Mouse (Mus musculus): ENCODE results near the gene Otogl. TPM values are rescaled to one million over a fixed set of nuclear protein-coding genes. Genes with fewer than 3 reads are reported as not detected.
A peak's percentile ranks its signal among the peaks of the same experiment; 100 is the strongest.

Gene Otogl
- total RNA-seq, 2 experiments from 2014 or later, result 0.31 to 0.36 TPM

GRCm38 (mm10) chr10:107921549-107921948 lies 9.6 kb upstream of the Otogl start:
- intact Hi-C loops (cut with DNase I), result loop anchor here (10.0 kb wide), 1 partner anchor 477 kb away; no protein-coding TSS in a partner anchor
- no peak for DNase-seq (ENCODE audit: low spot score in 2 of 2)

GRCm38 (mm10) chr10:107921134-107921533 lies 9.2 kb upstream of the Otogl start:
- DNase-seq (ENCODE audit: low spot score in 2 of 2), result no peak
- intact Hi-C loops (cut with DNase I), result loop anchor here (10.0 kb wide), 1 partner anchor 476 kb away; no protein-coding TSS in a partner anchor

- DNase-seq (ENCODE audit: low spot score in 2 of 2), result no peak
- intact Hi-C loops (cut with DNase I), result no loop called here
Measured at GRCm38 (mm10) chr10:107913013-107913412, 1.1 kb upstream of the Otogl start.

- no peak for DNase-seq (ENCODE audit: low spot score in 2 of 2)
- intact Hi-C loops (cut with DNase I), result no loop called here
Measured at GRCm38 (mm10) chr10:107906453-107906852, 5.5 kb downstream of the Otogl start.

- DNase-seq (ENCODE audit: low spot score in 2 of 2), result no peak
- intact Hi-C loops (cut with DNase I), result no loop called here
Measured at GRCm38 (mm10) chr10:107905274-107906034, 6.5 kb downstream of the Otogl start.

- no peak for DNase-seq (ENCODE audit: low spot score in 2 of 2)
- intact Hi-C loops (cut with DNase I), result no loop called here
Measured at GRCm38 (mm10) chr10:107901958-107902357, 10.0 kb downstream of the Otogl start.

- intact Hi-C loops (cut with DNase I), result no loop called here
- no peak for DNase-seq (ENCODE audit: low spot score in 2 of 2)
Measured at GRCm38 (mm10) chr10:107901204-107901879, 10.6 kb downstream of the Otogl start.

- DNase-seq (ENCODE audit: low spot score in 2 of 2), result no peak
- intact Hi-C loops (cut with DNase I), result no loop called here
Measured at GRCm38 (mm10) chr10:107899946-107900345, 12.0 kb downstream of the Otogl start.

GRCm38 (mm10) chr10:107896158-107896557 lies 15.8 kb downstream of the Otogl start:
- intact Hi-C loops (cut with DNase I), result no loop called here

GRCm38 (mm10) chr10:107894663-107895581 lies 17.0 kb downstream of the Otogl start:
- no peak for DNase-seq (ENCODE audit: low spot score in 2 of 2)
- intact Hi-C loops (cut with DNase I), result no loop called here

More at GRCm38 (mm10) chr10:107896158-107896557, 15.8 kb downstream of the Otogl start:
- no peak for DNase-seq (ENCODE audit: low spot score in 2 of 2)

GRCm38 (mm10) chr10:107890400-107890799 lies 21.5 kb downstream of the Otogl start:
- DNase-seq (ENCODE audit: low spot score in 2 of 2), result no peak
- intact Hi-C loops (cut with DNase I), result no loop called here

GRCm38 (mm10) chr10:107872542-107872941 lies 39.4 kb downstream of the Otogl start:
- no peak for DNase-seq (ENCODE audit: low spot score in 2 of 2)
- intact Hi-C loops (cut with DNase I), result no loop called here

GRCm38 (mm10) chr10:107872109-107872508 lies 39.8 kb downstream of the Otogl start:
- intact Hi-C loops (cut with DNase I), result no loop called here
- DNase-seq (ENCODE audit: low spot score in 2 of 2), result no peak

GRCm38 (mm10) chr10:107870540-107870939 lies 41.4 kb downstream of the Otogl start:
- intact Hi-C loops (cut with DNase I), result no loop called here
- no peak for DNase-seq (ENCODE audit: low spot score in 2 of 2)

- intact Hi-C loops (cut with DNase I), result no loop called here
- DNase-seq (ENCODE audit: low spot score in 2 of 2), result no peak
Measured at GRCm38 (mm10) chr10:107868904-107869303, 43.0 kb downstream of the Otogl start.

- no peak for DNase-seq (ENCODE audit: low spot score in 2 of 2)
- intact Hi-C loops (cut with DNase I), result no loop called here
Measured at GRCm38 (mm10) chr10:107867414-107867813, 44.5 kb downstream of the Otogl start.

GRCm38 (mm10) chr10:107860235-107860917 lies 51.6 kb downstream of the Otogl start:
- intact Hi-C loops (cut with DNase I), result no loop called here
- no peak for DNase-seq (ENCODE audit: low spot score in 2 of 2)

- no peak for DNase-seq (ENCODE audit: low spot score in 2 of 2)
- intact Hi-C loops (cut with DNase I), result no loop called here
Measured at GRCm38 (mm10) chr10:107859220-107859619, 52.7 kb downstream of the Otogl start.

- intact Hi-C loops (cut with DNase I), result loop anchor here (1.0 kb wide), 1 partner anchor 64 kb away; no protein-coding TSS in a partner anchor
- DNase-seq (ENCODE audit: low spot score in 2 of 2), result peak; percentile 44 to 52
Measured at GRCm38 (mm10) chr10:107858684-107859083, 53.2 kb downstream of the Otogl start.

Data from left cerebral cortex, postnatal 14 days (tissue).